18 mouse cellular contexts compared by ENCODE assay signal in the genomic region with DNA sequence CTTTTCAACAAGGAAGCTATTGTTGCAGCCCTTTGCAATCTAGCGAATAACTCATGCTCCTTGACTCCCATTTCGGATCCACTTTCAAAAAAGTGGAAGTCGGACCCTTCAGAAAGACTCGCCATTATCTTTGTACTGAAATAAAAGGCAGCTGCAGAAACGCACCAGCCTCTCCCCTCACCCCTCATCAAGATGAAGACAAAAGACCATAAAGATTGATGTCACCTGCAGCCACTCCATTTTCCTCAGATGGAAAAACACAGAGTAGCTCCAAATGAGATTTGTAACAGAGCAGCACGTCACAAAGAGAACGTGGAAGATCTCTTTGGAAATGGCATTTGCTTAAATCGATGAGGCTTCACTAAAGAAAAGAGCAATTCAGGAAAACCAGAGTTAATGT.
DNase-seq lines count a peak whose midpoint lies in the region; ATAC-seq and TF ChIP-seq lines count a peak whose summit lies in the region.
"Had no signal": no experiment of that assay in that cellular context is flagged by ENCODE, and none has a peak within 500 bp of the region (broad histone marks: within the 10 kb centered on the region; RNA-seq: fewer than 3 reads in every experiment).

No protein-coding gene starts in this region.

- DNase-seq in hindbrain, embryonic 10.5 days (ENCODE audit: low spot score): no peak
- peak; percentile 23 for DNase-seq in embryo, embryonic 11 days
- DNase-seq in gastrocnemius, adult 2 months: no peak
- DNase-seq: adrenal gland, postnatal 10 days; cerebellum, adult 18-20 months; gastrocnemius, postnatal 14 days; heart, adult 2 months; kidney, adult 9 months; kidney, postnatal 36 days; retina, postnatal 1 day; thymus, adult 18-20 months had no signal

- peak overlapping the region; percentile 35; the same call in 1 of the 2 replicates for H3K27ac ChIP-seq in hindbrain, embryonic 10.5 days
- no peak overlapping the region for H3K27ac ChIP-seq in hindbrain, embryonic 12.5 days
- no peak overlapping the region for H3K27ac ChIP-seq in hindbrain, embryonic 16.5 days (ENCODE audit: low read depth, low read length)
- no peak overlapping the region for H3K27ac ChIP-seq in neural tube, embryonic 13.5 days (replicated peaks)
- H3K27ac ChIP-seq in gastrocnemius, adult 2 months: no peak overlapping the region
- H3K27ac ChIP-seq: forebrain, embryonic 13.5 days; heart, adult 2 months; limb, embryonic 15.5 days had no signal

- no peak overlapping the region for H3K9ac ChIP-seq in hindbrain, embryonic 12.5 days
- no peak overlapping the region for H3K9ac ChIP-seq in hindbrain, embryonic 16.5 days (ENCODE audit: low read depth, low read length)
- H3K9ac ChIP-seq in neural tube, embryonic 13.5 days: peak overlapping the region; percentile 41; the same call in 1 of the 2 replicates
- H3K9ac ChIP-seq: forebrain, embryonic 13.5 days; limb, embryonic 15.5 days had no signal

- peaks cover 4% of the 10 kb centered on the region; the same call in 1 of the 2 replicates for H3K4me1 ChIP-seq in hindbrain, embryonic 10.5 days (replicated peaks)
- no peaks in the 10 kb centered on the region for H3K4me1 ChIP-seq in hindbrain, embryonic 12.5 days
- 0 out of 2 replicates have a peak, but pooled peaks cover 2% of the 10 kb centered on the region for H3K4me1 ChIP-seq in hindbrain, embryonic 16.5 days (ENCODE audit: control insufficient read depth, insufficient read depth, low read depth, low read length)
- peaks cover 6% of the 10 kb centered on the region; the same call in 1 of the 2 replicates for H3K4me1 ChIP-seq in neural tube, embryonic 13.5 days (replicated peaks)
- H3K4me1 ChIP-seq: limb, embryonic 15.5 days had no signal

- no peak; the same call in 1 of the 2 replicates for ATAC-seq in hindbrain, embryonic 12.5 days (ENCODE audit: low FRiP score)
- no peak for ATAC-seq in hindbrain, embryonic 16.5 days
- ATAC-seq in neural tube, embryonic 13.5 days (ENCODE audit: low read depth): no peak
- ATAC-seq in frontal cortex, adult (ENCODE audit: low TSS enrichment): no peak
- ATAC-seq: forebrain, embryonic 13.5 days; inflammation-experienced regulatory T-cells, adult 6 months had no signal

- H3K27me3 ChIP-seq in hindbrain, embryonic 10.5 days (ENCODE audit: insufficient read depth, poor library complexity, severe bottlenecking): no peaks in the 10 kb centered on the region
- no peaks in the 10 kb centered on the region for H3K27me3 ChIP-seq in hindbrain, embryonic 12.5 days
- H3K27me3 ChIP-seq in hindbrain, embryonic 16.5 days (replicated peaks; ENCODE audit: control insufficient read depth, insufficient read depth, low read length): no peaks in the 10 kb centered on the region
- no peaks in the 10 kb centered on the region for H3K27me3 ChIP-seq in neural tube, embryonic 13.5 days
- H3K27me3 ChIP-seq: forebrain, embryonic 13.5 days; limb, embryonic 15.5 days had no signal

- H3K4me2 ChIP-seq in hindbrain, embryonic 12.5 days (replicated peaks): no peak overlapping the region
- peak overlapping the region; percentile 29 for H3K4me2 ChIP-seq in hindbrain, embryonic 16.5 days (ENCODE audit: low read length)
- H3K4me2 ChIP-seq in neural tube, embryonic 13.5 days: peak overlapping the region; percentile 41
- H3K4me2 ChIP-seq: forebrain, embryonic 13.5 days; limb, embryonic 15.5 days had no signal

- no peak overlapping the region for H3K4me3 ChIP-seq in hindbrain, embryonic 10.5 days
- H3K4me3 ChIP-seq in hindbrain, embryonic 12.5 days: no peak overlapping the region
- H3K4me3 ChIP-seq in hindbrain, embryonic 16.5 days (ENCODE audit: low read length): no peak overlapping the region
- no peak overlapping the region for H3K4me3 ChIP-seq in neural tube, embryonic 13.5 days
- no peak overlapping the region for H3K4me3 ChIP-seq in gastrocnemius, adult 2 months
- H3K4me3 ChIP-seq: forebrain, embryonic 13.5 days; heart, adult 2 months; limb, embryonic 15.5 days had no signal

- intact Hi-C loops in gastrocnemius, adult 2 months (cut with DNase I): no loop called here

- H3K36me3 ChIP-seq in hindbrain, embryonic 10.5 days: no peaks in the 10 kb centered on the region
- H3K36me3 ChIP-seq in hindbrain, embryonic 12.5 days: no peaks in the 10 kb centered on the region
- no peaks in the 10 kb centered on the region for H3K36me3 ChIP-seq in hindbrain, embryonic 16.5 days (ENCODE audit: control insufficient read depth, insufficient read depth, low read length)
- no peaks in the 10 kb centered on the region for H3K36me3 ChIP-seq in neural tube, embryonic 13.5 days
- H3K36me3 ChIP-seq: limb, embryonic 15.5 days had no signal

- no peaks in the 10 kb centered on the region for H3K9me3 ChIP-seq in hindbrain, embryonic 10.5 days
- no peaks in the 10 kb centered on the region for H3K9me3 ChIP-seq in hindbrain, embryonic 12.5 days (replicated peaks)
- no peaks in the 10 kb centered on the region for H3K9me3 ChIP-seq in hindbrain, embryonic 16.5 days (ENCODE audit: control insufficient read depth, low read length)
- H3K9me3 ChIP-seq in neural tube, embryonic 13.5 days: no peaks in the 10 kb centered on the region
- H3K9me3 ChIP-seq: forebrain, embryonic 13.5 days; limb, embryonic 15.5 days had no signal

- no peak for TF ChIP-seq CTCF in gastrocnemius, adult 2 months (IDR thresholded peaks at IDR 0.05)

- WGBS in hindbrain, embryonic 10.5 days: 47% methylated on average over 8 of the region's 8 CpGs
- WGBS in hindbrain, embryonic 12.5 days: 27% methylated on average over 8 of the region's 8 CpGs
- 28% methylated on average over 8 of the region's 8 CpGs for WGBS in hindbrain, embryonic 16.5 days
- WGBS in neural tube, embryonic 13.5 days: 16% methylated on average over 8 of the region's 8 CpGs
